Mouse (Mus musculus): ENCODE measurements at regions not wholly inside any gene's neighbourhood (a gene's known extent, or its start where the extent isn't known, plus 50 kb on each side); places are given as distances from the start of the nearest gene placed in this dataset.
"Not testable (repeated sequence)": the region's sequence is repeated elsewhere in the genome, so short reads cannot be mapped to it uniquely, and the experiment has no call there.

DNA sequence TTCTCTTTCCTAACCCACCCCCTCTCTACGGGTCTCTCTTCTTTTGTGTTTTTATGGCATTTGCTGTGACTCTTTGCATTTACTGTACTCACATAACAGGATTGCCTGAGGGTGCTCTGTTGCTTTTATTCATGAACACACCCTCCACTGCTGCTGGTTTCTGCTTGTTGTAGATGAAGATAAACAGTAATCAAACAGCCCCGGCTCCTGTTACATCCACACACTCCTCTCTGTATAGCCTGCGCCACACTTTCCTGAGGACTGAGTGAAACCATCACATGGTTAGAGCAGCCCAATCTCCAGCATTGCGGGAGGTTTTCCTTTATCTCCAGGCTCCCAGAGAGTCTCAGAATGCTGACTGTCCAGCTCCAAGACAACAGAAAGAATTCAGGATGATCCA, 296.0 kb upstream of the Cdh4 start:
- DNase-seq: no peak

DNA sequence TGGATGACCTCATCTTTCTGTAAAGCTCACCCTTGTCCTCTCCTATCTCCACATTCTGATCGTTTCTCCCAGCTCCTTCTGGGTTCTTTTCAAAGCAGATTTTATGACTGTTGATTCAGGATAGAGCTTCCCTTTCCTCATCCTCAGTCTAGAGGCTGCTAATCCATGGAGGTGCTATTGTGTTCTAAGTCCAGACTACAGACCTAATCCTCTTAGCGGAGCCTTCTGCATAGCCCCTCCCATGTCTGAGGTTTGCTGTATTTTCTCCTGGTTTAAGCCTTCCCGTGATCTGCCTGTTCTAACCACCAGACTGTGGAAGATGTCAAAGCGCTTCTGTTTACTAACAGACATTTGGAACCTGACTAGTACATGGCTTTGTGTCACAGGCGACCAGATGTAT, 294.0 kb upstream of the Cdh4 start:
- no peak for DNase-seq

DNA sequence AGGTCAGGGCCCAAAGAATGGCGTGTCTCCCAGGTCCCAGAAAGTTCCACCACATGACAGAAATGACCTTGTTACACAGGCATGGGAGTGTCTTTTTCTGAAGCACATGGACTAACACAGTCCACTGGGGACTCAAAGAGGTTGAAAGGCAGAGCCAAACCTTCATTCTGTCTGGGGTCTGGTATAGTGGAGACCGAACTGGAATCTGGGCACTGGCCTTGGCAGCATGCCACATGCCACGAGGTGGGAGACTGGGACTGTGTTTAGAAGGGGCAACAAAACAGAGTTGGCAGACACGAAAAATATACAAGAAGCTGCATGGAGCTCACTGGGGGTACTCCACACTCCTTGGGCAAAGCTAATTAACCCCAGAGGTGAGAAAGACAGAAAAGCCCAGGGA, 293.6 kb upstream of the Cdh4 start:
- no peak for DNase-seq

DNA sequence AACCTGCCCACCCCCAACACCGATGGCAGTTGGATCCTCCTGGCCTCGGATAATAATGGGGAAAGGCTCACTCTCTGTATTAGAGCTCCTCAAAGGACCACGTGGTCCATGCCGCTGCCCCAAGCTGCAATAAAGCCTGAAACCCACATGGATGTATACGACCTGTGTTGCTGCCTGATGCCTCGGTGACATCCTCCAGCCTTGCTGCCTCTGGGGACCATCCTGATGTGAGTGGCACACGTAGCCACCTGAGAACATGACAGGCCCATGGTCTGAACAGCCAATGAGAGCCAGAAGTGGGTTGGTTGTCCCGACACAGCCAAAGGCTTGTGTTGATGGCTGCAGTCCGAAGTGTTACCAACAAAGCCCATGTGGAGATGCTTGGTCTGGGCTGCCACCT, 283.4 kb upstream of the Cdh4 start:
- no peak for DNase-seq

DNA sequence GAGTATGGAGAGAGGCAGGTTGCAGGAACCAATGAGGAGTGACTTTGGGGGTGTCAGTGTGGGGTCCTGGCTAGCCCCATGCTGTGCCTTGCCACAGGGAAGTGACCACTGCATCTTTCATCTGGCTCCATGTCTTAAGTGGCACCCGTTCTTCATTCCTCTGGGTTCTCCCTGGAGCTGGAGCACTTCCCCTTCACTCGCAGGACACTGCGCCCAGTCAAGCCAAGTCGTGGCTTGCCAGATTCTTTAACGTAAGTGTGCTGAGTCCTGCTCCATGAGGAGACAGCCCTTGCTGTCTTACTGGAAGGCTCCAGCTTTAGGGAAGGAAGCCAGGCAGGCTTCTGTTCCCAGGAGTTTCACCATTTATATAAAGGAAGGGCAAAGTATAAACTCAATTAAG, 279.1 kb upstream of the Cdh4 start:
- no peak for DNase-seq

DNA sequence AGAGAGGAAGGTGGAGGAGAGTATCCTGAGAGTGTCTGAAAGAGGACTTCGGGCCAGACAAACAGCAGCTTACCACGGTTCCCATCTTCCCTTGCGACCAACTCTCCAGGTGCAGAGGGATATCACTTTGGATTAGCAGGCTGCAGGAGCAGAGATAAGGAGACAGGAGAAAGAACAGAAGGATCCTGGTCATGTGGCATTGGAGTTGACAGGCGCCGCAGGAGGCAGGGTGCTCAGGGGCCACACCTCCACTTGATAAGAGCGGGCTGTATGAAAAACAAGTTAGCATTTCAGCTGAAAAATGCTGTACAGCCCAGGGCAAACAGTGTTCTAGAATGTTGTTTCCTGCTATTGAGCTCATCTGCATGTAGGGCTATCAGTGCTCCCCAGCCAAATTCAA, 272.1 kb upstream of the Cdh4 start:
- no peak for DNase-seq

DNA sequence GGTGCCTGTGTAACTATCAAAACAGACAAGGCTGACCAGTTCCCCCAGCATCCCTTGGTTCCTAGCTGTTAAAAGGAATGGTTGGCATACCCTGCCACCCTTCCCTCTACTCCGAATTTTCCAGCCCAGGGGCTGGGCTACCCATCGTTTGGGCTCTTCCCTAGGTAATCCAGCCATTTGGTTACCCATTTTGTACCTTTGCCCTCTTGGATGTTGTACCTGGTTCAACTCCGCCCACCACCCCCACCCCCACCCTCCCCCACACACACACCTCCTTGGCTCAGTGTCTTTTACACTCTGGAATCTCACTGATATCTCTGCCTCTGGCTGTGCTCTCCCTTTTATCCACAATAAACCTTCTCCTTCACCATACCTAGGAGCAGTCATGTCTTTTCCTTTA, 271.6 kb upstream of the Cdh4 start:
- peak; percentile 28 to 29 for DNase-seq

DNA sequence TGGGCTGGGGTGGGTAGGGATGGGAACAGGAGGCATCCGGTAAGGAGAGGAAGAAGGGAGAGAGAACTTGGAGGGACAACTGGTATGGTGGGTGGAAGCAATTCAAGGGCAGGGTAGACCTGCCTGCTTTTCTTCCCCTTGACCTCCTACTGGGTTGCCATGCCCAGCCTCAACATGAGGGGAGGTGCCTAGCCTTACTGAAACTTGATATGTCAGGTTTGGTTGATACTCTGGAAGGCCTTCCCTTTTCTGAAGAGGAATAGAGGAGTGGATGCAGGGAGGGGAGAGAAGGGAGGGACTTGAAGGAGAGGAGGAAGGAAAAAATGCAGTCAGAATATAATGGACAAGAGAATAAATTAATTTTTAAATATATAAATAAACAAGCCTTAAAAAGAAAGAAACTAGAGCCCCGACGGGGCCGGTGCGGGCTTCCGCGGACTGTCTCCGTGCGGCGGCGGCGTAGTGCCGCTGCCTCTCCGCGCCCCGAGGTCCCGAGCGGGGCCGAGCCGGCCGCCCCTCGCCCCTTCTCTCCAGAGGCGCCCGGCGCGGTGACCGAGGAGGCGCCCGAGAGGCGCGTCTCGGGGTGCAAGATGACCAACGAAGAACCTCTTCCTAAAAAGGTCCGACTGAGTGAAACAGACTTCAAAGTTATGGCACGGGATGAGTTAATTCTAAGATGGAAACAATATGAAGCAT, 265.2 kb upstream of the Cdh4 start:
- DNase-seq: not testable (repeated sequence)

DNA sequence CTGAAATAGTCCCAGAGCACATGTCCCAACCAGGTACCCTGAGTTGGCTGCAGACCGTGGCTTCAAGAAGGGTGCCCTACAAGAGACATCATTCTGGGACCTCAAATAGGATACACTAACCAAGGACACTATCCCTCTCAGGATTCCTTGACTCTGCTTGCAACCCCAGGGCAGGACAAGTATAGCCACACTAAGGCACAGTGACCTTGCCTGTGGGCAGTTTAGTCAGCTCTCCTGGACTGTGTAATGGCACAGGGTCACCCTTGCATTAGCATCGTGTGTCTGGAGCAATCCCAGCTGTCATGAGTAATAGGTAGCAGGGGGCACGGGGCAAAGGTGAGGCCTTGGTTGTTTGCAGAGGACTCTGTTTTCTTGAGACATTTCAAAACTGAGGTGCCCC, 260.9 kb upstream of the Cdh4 start:
- no peak for DNase-seq

DNA sequence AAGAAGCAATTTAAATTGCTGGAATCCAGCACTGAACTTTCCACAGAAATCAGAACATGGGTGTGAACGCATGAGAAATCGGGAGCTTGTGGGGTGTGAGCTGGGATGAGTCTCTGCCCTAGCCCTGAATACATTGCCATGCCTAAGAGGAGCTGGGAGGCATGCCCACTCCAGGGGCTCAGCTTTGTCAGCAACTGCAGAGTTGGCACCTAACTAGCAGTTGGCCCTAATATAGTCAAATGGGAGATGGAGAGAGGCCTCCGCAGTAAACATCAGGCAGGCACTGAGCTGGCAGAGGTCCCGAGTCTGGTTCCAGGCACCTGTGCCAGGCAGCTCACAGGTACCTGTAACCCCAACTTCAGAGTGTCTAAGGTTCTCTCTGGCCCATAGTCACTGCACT, 260.1 kb upstream of the Cdh4 start:
- no peak for DNase-seq

DNA sequence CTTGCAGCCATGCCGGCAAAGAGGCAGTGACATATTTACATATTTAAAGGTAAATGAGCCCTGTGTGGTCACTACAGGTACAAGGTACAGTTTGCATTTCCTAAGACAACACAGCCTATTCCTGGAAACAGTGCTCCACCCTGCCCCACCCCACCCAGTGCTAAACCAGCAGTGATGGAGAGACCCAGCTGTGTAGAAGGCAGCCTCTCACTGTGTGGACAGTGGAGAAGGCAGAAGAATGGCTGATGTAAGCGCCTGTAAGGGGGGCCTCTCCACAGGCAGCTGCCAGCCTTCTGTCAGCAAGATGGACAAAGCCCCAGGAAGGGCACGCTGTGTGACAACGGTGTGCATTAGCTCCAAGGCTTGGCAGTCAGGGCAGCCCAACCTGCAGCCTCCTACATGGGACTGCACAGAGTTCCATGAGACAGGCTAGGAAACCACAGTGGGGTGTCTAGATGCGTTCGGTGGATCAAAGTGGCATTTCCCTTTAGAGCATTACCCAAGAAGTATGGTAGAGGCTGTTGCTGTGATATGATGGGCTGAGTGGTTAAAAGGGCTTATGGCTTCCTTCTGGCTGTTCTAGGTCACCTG, 249.2 kb upstream of the Cdh4 start:
- DNase-seq: no peak

DNA sequence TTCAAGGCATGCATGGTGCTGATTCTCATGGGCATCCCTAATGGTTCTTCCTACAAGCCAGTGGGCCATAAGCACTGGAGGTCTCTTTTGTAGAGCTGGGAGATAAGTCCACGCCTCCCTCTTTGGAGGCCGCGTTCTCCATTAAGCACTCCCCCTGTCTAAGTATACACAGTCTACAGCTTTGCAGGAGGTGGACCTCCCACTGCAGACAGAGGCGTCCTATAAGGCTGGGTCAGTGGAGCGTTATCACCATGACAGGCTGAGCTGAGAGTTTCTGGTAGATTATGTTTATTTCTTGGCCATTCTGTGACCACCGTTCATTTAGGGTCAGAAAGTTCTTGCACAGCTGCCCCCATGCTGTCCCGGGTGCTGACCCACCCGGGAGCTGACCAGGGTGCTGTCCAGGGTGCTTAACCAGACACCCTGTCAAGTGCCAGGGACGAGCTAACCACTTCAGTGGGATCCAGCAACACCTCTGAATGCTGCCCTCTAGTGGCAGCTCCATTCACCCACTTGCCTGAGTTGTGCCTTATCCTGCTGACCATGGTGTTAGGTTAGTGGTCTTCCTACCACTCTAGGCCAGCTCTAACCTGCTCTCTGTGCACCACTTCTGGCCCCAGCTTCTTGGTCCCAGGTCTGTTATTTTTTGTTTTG, 248.6 kb upstream of the Cdh4 start:
- peak; percentile 74 to 89 for DNase-seq

DNA sequence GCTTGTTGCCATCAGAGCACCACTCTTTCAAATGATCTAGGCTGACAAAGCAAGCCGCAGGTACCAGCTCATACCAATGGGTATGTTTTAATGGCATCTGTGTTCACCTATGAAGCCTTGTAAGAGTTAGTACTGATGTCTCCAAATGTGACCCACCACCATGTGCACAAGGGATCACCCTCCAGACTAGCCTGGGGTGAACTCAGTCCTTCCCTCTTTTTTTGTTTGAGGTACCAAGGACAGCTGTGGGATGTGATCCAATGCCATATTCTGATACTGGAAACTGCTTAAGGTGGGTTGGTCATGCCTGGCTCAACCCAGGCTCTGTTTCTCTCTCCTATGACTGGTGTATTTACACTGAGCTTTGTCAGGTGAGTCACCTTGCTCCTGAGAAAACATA, 244.8 kb upstream of the Cdh4 start:
- no peak for DNase-seq

DNA sequence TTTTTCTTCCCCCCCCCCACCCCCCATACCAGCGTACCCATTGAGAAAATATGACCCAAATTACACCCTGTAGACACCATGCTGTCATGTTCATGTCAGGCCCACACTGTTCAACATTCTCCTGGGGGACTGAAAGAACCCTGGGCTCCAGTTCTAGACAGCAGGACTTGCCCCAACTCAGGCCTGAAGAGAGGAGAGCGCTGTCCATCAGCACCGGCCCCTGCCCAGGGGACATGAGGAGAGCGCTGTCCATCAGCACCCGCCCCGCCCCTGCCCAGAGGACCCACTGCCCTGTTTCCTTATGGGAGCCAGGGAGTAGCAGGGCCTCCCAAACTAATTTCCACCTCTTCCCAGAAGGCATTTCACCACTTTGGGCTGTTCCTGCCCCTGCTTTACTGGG, 241.7 kb upstream of the Cdh4 start:
- DNase-seq: peak in 1 of 2 experiments; percentile 54

DNA sequence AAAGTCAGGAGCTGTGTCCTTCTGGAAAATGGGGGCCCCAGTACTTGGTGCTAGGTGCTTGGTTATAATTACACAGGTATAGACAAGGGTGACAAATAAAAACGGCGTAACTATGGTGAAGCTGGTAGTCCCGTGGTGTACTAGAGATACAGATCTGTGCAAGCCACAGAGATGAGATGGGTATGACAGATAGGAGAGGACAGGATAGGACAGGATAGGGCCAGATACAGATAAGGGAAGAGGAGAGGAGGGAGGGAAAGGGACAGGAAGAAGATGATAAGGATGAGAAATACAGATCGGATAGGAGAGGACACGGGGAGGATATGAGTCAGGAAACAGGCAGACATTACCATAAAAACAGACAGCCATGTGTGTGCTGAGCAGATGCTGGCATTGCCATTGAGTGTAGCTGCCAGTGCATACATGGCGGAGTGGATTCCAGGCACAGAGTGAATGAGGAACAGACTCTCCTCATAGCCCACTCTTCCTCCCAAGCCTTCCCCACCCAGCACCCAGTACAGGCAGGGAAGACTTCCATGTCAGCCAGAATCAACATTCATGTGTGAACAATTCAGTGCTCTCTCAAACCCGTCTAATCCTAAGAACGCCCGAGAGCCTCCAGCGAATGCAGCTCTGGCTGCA, 231.9 kb upstream of the Cdh4 start:
- no peak for DNase-seq

DNA sequence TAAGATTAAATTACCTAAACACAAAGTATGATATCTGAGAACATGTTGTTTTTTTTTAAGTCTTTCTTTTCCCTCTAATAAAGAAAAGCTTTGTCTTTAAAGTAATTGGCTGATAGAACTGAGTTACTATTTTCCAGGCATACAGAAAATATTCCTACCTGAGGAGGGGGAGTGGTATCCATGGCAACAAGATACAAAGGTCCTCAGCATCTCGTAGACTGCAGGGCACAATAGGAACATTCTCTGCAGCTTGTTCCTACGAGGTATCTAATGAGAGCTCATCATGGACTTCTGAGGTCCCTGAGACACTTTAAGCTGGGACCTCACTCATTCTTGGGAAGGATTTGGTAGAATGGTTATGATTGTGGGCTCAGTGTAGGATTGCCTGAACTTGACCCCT, 225.5 kb upstream of the Cdh4 start:
- DNase-seq: no peak

DNA sequence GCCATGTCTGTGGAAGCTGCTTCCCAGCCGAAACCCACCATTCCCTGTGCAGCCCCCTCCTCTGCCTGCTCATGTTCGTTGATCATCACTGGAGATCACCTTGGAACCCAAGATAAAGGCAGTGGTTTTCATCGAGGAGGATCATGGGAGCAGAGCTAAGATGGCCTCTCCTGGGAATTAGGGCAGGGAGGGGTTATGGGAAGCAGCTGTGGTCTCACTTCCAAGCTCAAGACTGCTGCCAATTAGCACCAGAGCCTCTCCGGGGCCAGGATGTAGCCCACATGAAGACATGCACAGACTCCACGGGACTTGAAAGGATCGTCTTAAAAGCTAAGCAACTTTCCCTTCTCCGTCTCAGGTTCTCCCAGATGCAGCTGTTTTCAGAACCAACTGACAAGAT, 214.1 kb upstream of the Cdh4 start:
- no peak for DNase-seq

DNA sequence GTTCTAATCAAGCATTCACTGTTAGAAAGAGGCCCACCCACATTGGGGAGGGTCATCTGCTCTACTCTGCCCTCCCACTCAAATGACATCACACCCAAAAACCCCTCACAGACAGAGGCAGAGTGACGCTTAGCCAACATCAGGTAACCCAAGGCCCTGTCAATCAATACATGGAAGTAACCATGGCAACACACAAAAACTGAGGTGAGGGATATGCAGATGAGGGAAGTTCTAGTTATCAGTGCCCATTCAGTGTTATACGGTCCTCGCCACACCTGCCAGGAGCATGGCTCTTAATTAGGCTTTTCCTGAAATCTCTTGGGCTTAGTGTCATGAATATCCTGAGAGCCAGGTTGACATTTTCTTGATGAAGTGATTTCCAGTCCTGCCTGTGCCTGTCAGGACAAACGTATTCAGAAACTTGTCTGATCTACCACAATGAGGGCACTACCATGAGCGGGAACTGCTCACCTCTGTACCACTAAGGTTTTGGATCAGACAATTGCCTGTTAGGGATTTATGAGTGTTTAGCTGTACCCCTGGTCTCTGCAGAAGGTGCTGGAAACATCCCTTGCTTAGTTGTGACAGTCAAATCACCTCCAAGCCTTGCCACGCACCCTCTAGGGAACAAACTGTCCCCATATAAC, 210.4 kb upstream of the Cdh4 start:
- DNase-seq: no peak

DNA sequence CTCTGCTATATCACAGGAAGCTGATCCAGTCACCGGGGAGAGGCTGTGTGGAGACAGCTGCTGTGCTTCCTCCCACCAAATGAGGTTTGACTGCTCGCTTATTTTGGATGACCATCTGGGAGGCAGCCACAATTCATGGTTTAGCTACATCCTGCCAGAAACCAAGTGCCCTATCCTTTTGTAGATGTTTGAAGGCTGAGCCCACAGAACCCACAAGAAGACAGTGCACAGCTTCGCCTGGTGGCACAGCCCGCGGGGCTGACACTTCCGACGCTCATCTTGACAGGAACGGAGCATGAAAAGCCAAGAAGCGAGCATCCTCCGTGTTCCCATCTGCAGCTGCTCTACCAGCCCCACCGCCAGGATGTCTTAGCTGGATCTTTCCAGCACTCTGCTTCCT, 204.1 kb upstream of the Cdh4 start:
- no peak for DNase-seq

DNA sequence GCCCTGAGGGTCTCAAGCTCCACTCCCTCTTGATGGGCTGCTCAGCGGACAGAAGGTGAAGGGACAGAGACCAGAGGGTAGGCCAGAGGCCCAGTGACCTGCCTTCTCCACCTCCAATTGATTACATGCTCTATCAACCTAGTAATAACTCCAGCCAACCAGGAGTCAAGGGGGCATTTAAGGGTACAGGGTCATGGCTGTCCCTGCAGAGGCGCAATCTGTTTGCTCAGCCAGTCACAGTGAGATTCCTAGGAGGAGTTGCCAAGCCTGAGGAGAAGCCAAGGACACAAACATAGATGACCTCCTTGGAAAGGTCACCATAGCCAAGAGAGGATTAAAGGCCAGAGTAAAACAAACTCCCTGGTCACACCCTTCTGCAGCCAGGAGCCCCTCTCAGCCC, 181.3 kb upstream of the Cdh4 start:
- no peak for DNase-seq

DNA sequence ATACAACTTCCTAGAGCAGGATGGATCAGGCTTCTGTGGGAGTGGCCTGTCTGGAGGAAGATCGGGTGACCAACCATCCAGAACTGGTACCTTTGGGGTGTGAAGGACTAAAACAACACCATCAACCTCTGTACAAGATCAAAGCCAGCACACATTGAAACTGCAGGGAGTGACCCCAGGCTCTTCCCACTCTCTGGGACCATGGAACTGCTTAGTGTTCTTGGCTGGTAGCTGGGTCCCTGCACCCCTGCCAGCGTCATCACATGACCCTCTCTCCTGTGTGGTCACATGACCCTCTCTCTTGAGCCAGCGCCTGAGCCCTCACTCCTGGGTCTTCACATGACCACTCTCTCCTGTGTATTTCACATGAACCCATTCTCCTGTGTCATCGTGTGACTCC, 178.3 kb upstream of the Cdh4 start:
- no peak for DNase-seq

DNA sequence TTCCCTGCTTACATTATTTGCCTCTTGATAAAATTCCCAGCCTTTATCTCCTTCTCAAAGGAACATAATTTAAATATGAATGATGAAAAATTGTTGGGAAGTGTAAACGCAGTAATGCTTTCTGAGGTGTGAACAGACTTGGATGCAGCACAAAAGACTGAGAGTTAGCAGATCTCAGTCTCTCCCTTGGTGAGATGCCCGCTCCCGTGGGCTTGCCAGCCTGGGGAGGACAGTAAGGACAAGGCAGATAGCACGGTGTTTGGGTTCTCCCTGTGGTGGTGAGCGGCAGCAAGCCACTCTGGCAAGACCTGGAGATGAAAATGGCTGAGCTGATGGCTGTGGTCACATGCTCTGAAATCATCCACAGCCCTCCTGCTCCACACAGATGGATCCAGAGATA, 176.8 kb upstream of the Cdh4 start:
- DNase-seq: no peak

DNA sequence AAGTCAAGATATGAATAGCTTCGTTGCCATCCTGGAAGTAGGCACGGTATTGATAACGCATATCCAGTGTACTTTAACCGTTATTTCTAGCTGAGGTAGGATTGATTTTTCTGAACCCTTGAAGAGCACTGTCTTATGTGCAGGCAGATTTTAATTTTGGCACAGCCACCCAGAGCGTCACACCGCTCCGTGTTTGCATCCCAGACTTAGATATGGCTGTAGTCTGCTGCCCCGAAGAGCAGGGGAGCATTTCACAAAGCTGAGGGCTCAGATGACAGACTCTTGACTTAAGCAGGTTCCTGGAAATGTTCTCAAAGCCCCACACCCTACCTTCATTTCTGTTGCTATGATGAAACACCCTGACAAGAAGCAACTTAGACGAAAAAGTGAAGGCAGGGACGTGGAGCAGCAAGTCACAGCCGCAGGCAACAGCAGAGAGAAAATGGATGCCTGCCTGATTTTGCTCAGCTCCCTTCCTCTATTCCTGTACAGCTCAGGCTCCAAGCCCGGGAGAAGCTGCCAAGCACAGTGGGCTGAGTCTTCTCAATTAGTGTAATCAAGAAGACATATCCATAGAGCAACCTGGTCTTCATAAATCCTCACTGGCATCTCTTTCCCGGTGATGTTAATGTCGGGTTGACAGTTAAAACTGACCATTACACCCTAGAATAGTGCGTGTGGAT, 164.9 kb upstream of the Cdh4 start:
- DNase-seq: no peak
